Mouse (Mus musculus): ENCODE measurements around the gene Get4. TPM values are rescaled to one million over a fixed set of nuclear protein-coding genes. Genes with fewer than 3 reads are reported as not detected.

The Get4 gene
- 10 to 100 TPM; 39.1 to 45.9 (median 43.7) TPM for total RNA-seq (2022)

- peak; percentile 99 for DNase-seq (ENCODE audit: low spot score)
Observed at GRCm38 (mm10) chr5:139252081-139252909, at the start of gene Get4. Gene Get4 (plus strand): TSS chr5:139252324.

GRCm38 (mm10) chr5:139203312-139203711, 48.8 kb upstream of the Get4 start:
- no peak for DNase-seq (ENCODE audit: low spot score)

GRCm38 (mm10) chr5:139206081-139206480, 46.0 kb upstream of the Get4 start:
- no peak for DNase-seq (ENCODE audit: low spot score)

GRCm38 (mm10) chr5:139206525-139206924, 45.6 kb upstream of the Get4 start:
- DNase-seq (ENCODE audit: low spot score), result no peak

GRCm38 (mm10) chr5:139208183-139208582, 43.9 kb upstream of the Get4 start:
- no peak for DNase-seq (ENCODE audit: low spot score)

GRCm38 (mm10) chr5:139208871-139209684, 43.0 kb upstream of the Get4 start:
- no peak for DNase-seq (ENCODE audit: low spot score)

- DNase-seq (ENCODE audit: low spot score), result no peak
Observed at GRCm38 (mm10) chr5:139209685-139210026, 42.5 kb upstream of the Get4 start.

GRCm38 (mm10) chr5:139211737-139212385, 40.3 kb upstream of the Get4 start:
- no peak for DNase-seq (ENCODE audit: low spot score)

GRCm38 (mm10) chr5:139214298-139214697, 37.8 kb upstream of the Get4 start:
- DNase-seq (ENCODE audit: low spot score), result no peak

- no peak for DNase-seq (ENCODE audit: low spot score)
Observed at GRCm38 (mm10) chr5:139215184-139215583, 36.9 kb upstream of the Get4 start.

GRCm38 (mm10) chr5:139216121-139216520, 36.0 kb upstream of the Get4 start:
- no peak for DNase-seq (ENCODE audit: low spot score)

GRCm38 (mm10) chr5:139216774-139217173, 35.4 kb upstream of the Get4 start:
- DNase-seq (ENCODE audit: low spot score), result no peak

- DNase-seq (ENCODE audit: low spot score), result no peak
Observed at GRCm38 (mm10) chr5:139220006-139220515, 32.1 kb upstream of the Get4 start.

GRCm38 (mm10) chr5:139220610-139221009, 31.5 kb upstream of the Get4 start:
- DNase-seq (ENCODE audit: low spot score), result peak; percentile 75

GRCm38 (mm10) chr5:139223331-139223730, 28.8 kb upstream of the Get4 start:
- no peak for DNase-seq (ENCODE audit: low spot score)

- DNase-seq (ENCODE audit: low spot score), result no peak
Observed at GRCm38 (mm10) chr5:139227236-139227635, 24.9 kb upstream of the Get4 start.

GRCm38 (mm10) chr5:139227645-139228044, 24.5 kb upstream of the Get4 start:
- DNase-seq (ENCODE audit: low spot score), result no peak

- DNase-seq (ENCODE audit: low spot score), result no peak
Observed at GRCm38 (mm10) chr5:139228318-139228717, 23.8 kb upstream of the Get4 start.

GRCm38 (mm10) chr5:139229716-139230115, 22.4 kb upstream of the Get4 start:
- no peak for DNase-seq (ENCODE audit: low spot score)

GRCm38 (mm10) chr5:139232083-139232482, 20.0 kb upstream of the Get4 start:
- DNase-seq (ENCODE audit: low spot score), result no peak

- DNase-seq (ENCODE audit: low spot score), result no peak
Observed at GRCm38 (mm10) chr5:139234423-139234822, 17.7 kb upstream of the Get4 start.

- DNase-seq (ENCODE audit: low spot score), result no peak
Observed at GRCm38 (mm10) chr5:139237436-139237835, 14.7 kb upstream of the Get4 start.
